Mouse (Mus musculus): ENCODE data around the gene Ccdc84. TPM values are rescaled to one million over a fixed set of nuclear protein-coding genes. Genes with fewer than 3 reads are reported as not detected.

Ccdc84 gene
- total and polyA plus RNA-seq, 3 experiments, result 18.0 to 18.7 TPM; not detected in 1

GRCm38 (mm10) chr9:44373386-44373785 lies 45.0 kb downstream of the Ccdc84 start:
- no peak overlapping the region for H3K27ac ChIP-seq (ENCODE audit: control insufficient read depth, low read depth, low read length)
- no peak for DNase-seq (ENCODE audit: low read depth, low spot score)

GRCm38 (mm10) chr9:44364480-44364879 lies 53.9 kb downstream of the Ccdc84 start:
- H3K9me3 ChIP-seq (replicated peaks; ENCODE audit: insufficient read depth, low read length), result no peaks in the 10 kb centered on the region
- no peak for TF ChIP-seq MYB (IDR thresholded peaks at IDR 0.05; ENCODE audit: low read depth, low read length)
- peak; percentile 65 for TF ChIP-seq RAD21 (IDR thresholded peaks at IDR 0.05; ENCODE audit: low read depth, low read length)
- TF ChIP-seq SMC3 (IDR thresholded peaks at IDR 0.05; ENCODE audit: low read depth, low read length), result peak; percentile 57
- TF ChIP-seq BHLHE40 (IDR thresholded peaks at IDR 0.05; ENCODE audit: borderline replicate concordance, low read depth, low read length), result no peak
- peak; percentile 51 for TF ChIP-seq ZC3H11A (IDR thresholded peaks at IDR 0.05; ENCODE audit: low read depth, low read length)
- TF ChIP-seq CTCF (IDR thresholded peaks at IDR 0.05 in 2 of 3, conservative IDR thresholded peaks at IDR 0.05 in 1 of 3; ENCODE audit: control insufficient read depth in 1 of 3, insufficient read depth in 1 of 3, low read depth in 2 of 3, low read length in 3 of 3, poor library complexity in 1 of 3, severe bottlenecking in 1 of 3), result peak; percentile 78 to 85 (median 80)
- TF ChIP-seq GABPA (IDR thresholded peaks at IDR 0.05; ENCODE audit: low read depth, low read length), result no peak
- H3K27me3 ChIP-seq (ENCODE audit: control insufficient read depth in 1 of 2, insufficient read depth in 2 of 2, low read length in 2 of 2), result no peaks in the 10 kb centered on the region
- no peak overlapping the region for H3K4me3 ChIP-seq (ENCODE audit: control insufficient read depth in 1 of 2, insufficient read depth in 1 of 2, low read depth in 2 of 2, low read length in 2 of 2)
- no peak overlapping the region for H3K27ac ChIP-seq (ENCODE audit: control insufficient read depth, low read depth, low read length)
- peaks cover 0 to 5% of the 10 kb centered on the region in 2 experiments; a peak in 2 of 4 replicates for H3K36me3 ChIP-seq (ENCODE audit: control insufficient read depth in 1 of 2, insufficient read depth in 2 of 2, low read length in 2 of 2)
- no peak overlapping the region for H3K9ac ChIP-seq (ENCODE audit: control insufficient read depth, low read depth, low read length, poor library complexity, severe bottlenecking)
- DNase-seq (ENCODE audit: low read depth, low spot score), result peak; percentile 80
- peaks cover 0 to 2% of the 10 kb centered on the region in 2 experiments; a peak in 1 of 4 replicates for H3K4me1 ChIP-seq (ENCODE audit: control insufficient read depth in 1 of 2, insufficient read depth in 2 of 2, low read length in 2 of 2)
- peaks cover 12% of the 10 kb centered on the region for H3K79me2 ChIP-seq (ENCODE audit: control insufficient read depth, insufficient read depth, low read length, poor library complexity)

More at GRCm38 (mm10) chr9:44373386-44373785, 45.0 kb downstream of the Ccdc84 start:
- Histone ChIP-seq H3K9ac (ENCODE audit: control insufficient read depth, low read depth, low read length, poor library complexity, severe bottlenecking) (no peak overlapping the region), H3K4me1 (ENCODE audit: control insufficient read depth in 1 of 2, insufficient read depth in 2 of 2, low read length in 2 of 2) (peaks cover 0 to 4% of the 10 kb centered on the region in 2 experiments; a peak in 1 of 4 replicates), H3K27me3 (ENCODE audit: control insufficient read depth in 1 of 2, insufficient read depth in 2 of 2, low read length in 2 of 2) (no peaks in the 10 kb centered on the region), H3K4me3 (ENCODE audit: control insufficient read depth in 1 of 2, insufficient read depth in 1 of 2, low read depth in 2 of 2, low read length in 2 of 2) (no peak overlapping the region), H3K9me3 (replicated peaks; ENCODE audit: insufficient read depth, low read length) (no peaks in the 10 kb centered on the region), H3K36me3 (ENCODE audit: control insufficient read depth in 1 of 2, insufficient read depth in 2 of 2, low read length in 2 of 2) (peaks cover 0 to 4% of the 10 kb centered on the region in 2 experiments; a peak in 2 of 4 replicates), H3K79me2 (ENCODE audit: control insufficient read depth, insufficient read depth, low read length, poor library complexity) (peaks cover 1% of the 10 kb centered on the region; the same call in 1 of the 2 replicates)
- no peak for TF ChIP-seq ELF1 (IDR thresholded peaks at IDR 0.05; ENCODE audit: low read depth, low read length)
- TF ChIP-seq NRF1 (IDR thresholded peaks at IDR 0.05; ENCODE audit: insufficient read depth, low read depth, low read length, poor library complexity, severe bottlenecking), result no peak
- no peak for TF ChIP-seq JUND (IDR thresholded peaks at IDR 0.05; ENCODE audit: low read depth, low read length)
- no peak for TF ChIP-seq MYB (IDR thresholded peaks at IDR 0.05; ENCODE audit: low read depth, low read length)
- no peak for TF ChIP-seq CTCF (IDR thresholded peaks at IDR 0.05 in 2 of 3, conservative IDR thresholded peaks at IDR 0.05 in 1 of 3; ENCODE audit: control insufficient read depth in 1 of 3, insufficient read depth in 1 of 3, low read depth in 2 of 3, low read length in 3 of 3, poor library complexity in 1 of 3, severe bottlenecking in 1 of 3)
- TF ChIP-seq ZMIZ1 (IDR thresholded peaks at IDR 0.05; ENCODE audit: low read depth, low read length), result no peak
- no peak for TF ChIP-seq EP300 (IDR thresholded peaks at IDR 0.05; ENCODE audit: low read depth in 1 of 2, low read length in 2 of 2)
- no peak for TF ChIP-seq KAT2A (conservative IDR thresholded peaks at IDR 0.05; ENCODE audit: low read depth, low read length)
- no peak for TF ChIP-seq ETS1 (IDR thresholded peaks at IDR 0.05; ENCODE audit: low read depth, low read length)
- no peak for TF ChIP-seq E2F4 (IDR thresholded peaks at IDR 0.05; ENCODE audit: borderline replicate concordance, low read depth, low read length)
- no peak for TF ChIP-seq CHD1 (IDR thresholded peaks at IDR 0.05; ENCODE audit: low read depth, low read length)
- no peak for TF ChIP-seq GATA1 (IDR thresholded peaks at IDR 0.05; ENCODE audit: low read depth, low read length)
- no peak for TF ChIP-seq USF2 (IDR thresholded peaks at IDR 0.05; ENCODE audit: borderline replicate concordance in 1 of 2, insufficient read depth in 1 of 2, low read depth in 1 of 2, low read length in 2 of 2)
- TF ChIP-seq NELFE (IDR thresholded peaks at IDR 0.05; ENCODE audit: low read depth, low read length), result no peak
- TF ChIP-seq POLR2AphosphoS2 (IDR thresholded peaks at IDR 0.05; ENCODE audit: low read length), result no peak
- TF ChIP-seq POLR2AphosphoS5 (IDR thresholded peaks at IDR 0.05; ENCODE audit: borderline replicate concordance, low read depth, low read length), result no peak
